Mouse (Mus musculus): ENCODE data around the gene Prcd. TPM values are rescaled to one million over a fixed set of nuclear protein-coding genes. Genes with fewer than 3 reads are reported as not detected.

Gene Prcd
- polyA plus RNA-seq, 1 experiment from 2014 or later: 1.9 TPM

- H3K4me1 ChIP-seq (ENCODE audit: control insufficient read depth, insufficient read depth, low read length): peaks cover 31% of the 10 kb centered on the region
- H3K27me3 ChIP-seq (replicated peaks; ENCODE audit: control insufficient read depth, insufficient read depth, low read length): 0 out of 2 replicates have a peak, but pooled peaks cover 1% of the 10 kb centered on the region
- peak overlapping the region; percentile 86 for H3K27ac ChIP-seq (ENCODE audit: low read length)
- no peak for ATAC-seq
- WGBS: 85% methylated on average over 7 of the region's 7 CpGs
- H3K36me3 ChIP-seq (ENCODE audit: control insufficient read depth, insufficient read depth, low read length): no peaks in the 10 kb centered on the region
- no peaks in the 10 kb centered on the region for H3K9me3 ChIP-seq (ENCODE audit: control insufficient read depth, low read length)
- H3K4me3 ChIP-seq (ENCODE audit: low read length): no peak overlapping the region
- no peak overlapping the region for H3K4me2 ChIP-seq (ENCODE audit: low read depth, low read length)
- no peak overlapping the region; the same call in 1 of the 2 replicates for H3K9ac ChIP-seq (ENCODE audit: low read depth, low read length)
Measured at GRCm38 (mm10) chr11:116646771-116647170, 6.6 kb upstream of the Prcd start.

- Histone ChIP-seq H3K27ac (ENCODE audit: low read length) (peak overlapping the region; percentile 88), H3K9ac (ENCODE audit: low read depth, low read length) (peak overlapping the region; percentile 44; the same call in 1 of the 2 replicates)
Measured at GRCm38 (mm10) chr11:116647340-116647991, 5.9 kb upstream of the Prcd start.

GRCm38 (mm10) chr11:116648213-116648921 is 5.0 kb upstream of the Prcd start:
- 52% methylated on average over 18 of the region's 18 CpGs for WGBS

More at GRCm38 (mm10) chr11:116647340-116647991, 5.9 kb upstream of the Prcd start:
- Histone ChIP-seq H3K9me3 (ENCODE audit: control insufficient read depth, low read length) (no peaks in the 10 kb centered on the region), H3K27me3 (replicated peaks; ENCODE audit: control insufficient read depth, insufficient read depth, low read length) (peaks cover 5% of the 10 kb centered on the region; the same call in 1 of the 2 replicates), H3K36me3 (ENCODE audit: control insufficient read depth, insufficient read depth, low read length) (no peaks in the 10 kb centered on the region), H3K4me3 (ENCODE audit: low read length) (no peak overlapping the region), H3K4me1 (ENCODE audit: control insufficient read depth, insufficient read depth, low read length) (peaks cover 31% of the 10 kb centered on the region), H3K4me2 (ENCODE audit: low read depth, low read length) (0 out of 2 replicates have a peak overlapping the region, but pooled peaks have one; percentile 5)
- peak; percentile 39; the same call in 1 of the 2 replicates for ATAC-seq
- WGBS: 47% methylated on average over 11 of the region's 11 CpGs

DNA sequence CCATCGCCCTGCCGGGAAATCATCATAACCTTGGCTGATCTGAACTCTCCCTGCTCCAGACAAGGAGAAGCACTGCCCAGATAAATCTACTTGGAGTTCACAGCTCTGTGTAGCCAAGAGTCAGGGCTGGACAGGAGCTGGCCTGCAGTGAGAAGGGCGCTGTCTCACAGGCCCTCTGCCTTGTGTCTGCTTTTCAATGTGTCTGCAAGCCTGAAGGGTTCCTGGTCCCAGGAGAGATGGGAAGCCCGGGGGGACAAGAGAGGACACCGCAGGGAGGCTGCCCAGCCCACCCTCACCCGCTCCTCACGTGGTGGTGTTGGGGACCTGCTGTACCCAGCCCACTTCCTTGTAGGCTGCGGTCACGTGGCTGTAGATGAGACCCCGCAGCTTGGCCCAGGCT is 4.4 kb upstream of the Prcd start:
- no peak for ATAC-seq
- Histone ChIP-seq H3K4me3 (ENCODE audit: low read length) (no peak overlapping the region), H3K4me2 (ENCODE audit: low read depth, low read length) (no peak overlapping the region), H3K9ac (ENCODE audit: low read depth, low read length) (0 out of 2 replicates have a peak overlapping the region, but pooled peaks have one; percentile 12), H3K9me3 (ENCODE audit: control insufficient read depth, low read length) (no peaks in the 10 kb centered on the region), H3K4me1 (ENCODE audit: control insufficient read depth, insufficient read depth, low read length) (peaks cover 32% of the 10 kb centered on the region), H3K27ac (ENCODE audit: low read length) (peak overlapping the region; percentile 88), H3K27me3 (replicated peaks; ENCODE audit: control insufficient read depth, insufficient read depth, low read length) (peaks cover 13% of the 10 kb centered on the region; the same call in 1 of the 2 replicates), H3K36me3 (ENCODE audit: control insufficient read depth, insufficient read depth, low read length) (no peaks in the 10 kb centered on the region)
- 68% methylated on average over 10 of the region's 10 CpGs for WGBS

More at GRCm38 (mm10) chr11:116648213-116648921, 5.0 kb upstream of the Prcd start:
- H3K36me3 ChIP-seq (ENCODE audit: control insufficient read depth, insufficient read depth, low read length): no peaks in the 10 kb centered on the region
- H3K4me1 ChIP-seq (ENCODE audit: control insufficient read depth, insufficient read depth, low read length): peaks cover 32% of the 10 kb centered on the region
- ATAC-seq: peak; percentile 22
- no peaks in the 10 kb centered on the region for H3K9me3 ChIP-seq (ENCODE audit: control insufficient read depth, low read length)
- H3K4me2 ChIP-seq (ENCODE audit: low read depth, low read length): no peak overlapping the region
- H3K27ac ChIP-seq (ENCODE audit: low read length): peak overlapping the region; percentile 88
- H3K4me3 ChIP-seq (ENCODE audit: low read length): no peak overlapping the region
- peaks cover 13% of the 10 kb centered on the region; the same call in 1 of the 2 replicates for H3K27me3 ChIP-seq (replicated peaks; ENCODE audit: control insufficient read depth, insufficient read depth, low read length)
- peak overlapping the region; percentile 43; the same call in 1 of the 2 replicates for H3K9ac ChIP-seq (ENCODE audit: low read depth, low read length)

DNA sequence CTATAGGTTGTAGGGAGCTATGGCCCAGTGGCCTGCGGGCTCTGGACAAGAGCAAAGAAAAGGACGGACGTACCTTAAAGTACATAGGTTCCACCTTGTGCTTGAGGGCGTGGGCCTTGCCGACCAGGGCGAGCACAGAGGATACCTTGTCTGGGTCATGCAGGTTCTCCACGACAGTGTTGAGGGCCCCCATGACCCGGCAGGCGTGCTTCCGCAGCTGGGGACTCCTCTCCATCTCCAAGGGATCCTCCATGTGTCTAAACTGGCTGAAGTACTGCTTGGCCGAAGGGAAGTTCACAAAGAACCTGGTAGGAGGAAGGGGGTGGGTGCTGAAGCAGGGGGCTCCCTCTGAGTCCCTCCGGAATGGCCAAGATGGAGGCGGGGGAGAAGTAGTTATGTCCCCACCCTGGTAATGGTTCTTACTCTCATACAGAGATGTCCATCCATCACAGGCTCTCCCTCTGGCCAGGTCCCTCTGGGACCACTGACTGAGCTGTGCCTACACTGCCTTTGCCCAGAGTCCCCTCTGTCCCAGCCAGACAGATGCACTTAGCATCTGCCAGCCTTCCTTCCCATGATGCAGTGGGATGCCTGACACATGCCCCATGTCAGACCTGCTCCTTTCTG is 3.5 kb upstream of the Prcd start:
- H3K27ac ChIP-seq (ENCODE audit: low read length): no peak overlapping the region
- no peak for ATAC-seq
- H3K4me3 ChIP-seq (ENCODE audit: low read length): no peak overlapping the region
- no peak overlapping the region for H3K9ac ChIP-seq (ENCODE audit: low read depth, low read length)
- H3K9me3 ChIP-seq (ENCODE audit: control insufficient read depth, low read length): no peaks in the 10 kb centered on the region
- H3K4me1 ChIP-seq (ENCODE audit: control insufficient read depth, insufficient read depth, low read length): peaks cover 32% of the 10 kb centered on the region
- H3K4me2 ChIP-seq (ENCODE audit: low read depth, low read length): no peak overlapping the region
- peaks cover 16% of the 10 kb centered on the region; the same call in 1 of the 2 replicates for H3K27me3 ChIP-seq (replicated peaks; ENCODE audit: control insufficient read depth, insufficient read depth, low read length)
- no peaks in the 10 kb centered on the region for H3K36me3 ChIP-seq (ENCODE audit: control insufficient read depth, insufficient read depth, low read length)
- 89% methylated on average over 13 of the region's 13 CpGs for WGBS

- ATAC-seq: no peak
- peaks cover 16% of the 10 kb centered on the region; the same call in 1 of the 2 replicates for H3K27me3 ChIP-seq (replicated peaks; ENCODE audit: control insufficient read depth, insufficient read depth, low read length)
- 88% methylated on average over 8 of the region's 8 CpGs for WGBS
- H3K4me2 ChIP-seq (ENCODE audit: low read depth, low read length): no peak overlapping the region
- H3K9ac ChIP-seq (ENCODE audit: low read depth, low read length): no peak overlapping the region
- no peak overlapping the region for H3K27ac ChIP-seq (ENCODE audit: low read length)
- H3K36me3 ChIP-seq (ENCODE audit: control insufficient read depth, insufficient read depth, low read length): no peaks in the 10 kb centered on the region
- H3K9me3 ChIP-seq (ENCODE audit: control insufficient read depth, low read length): no peaks in the 10 kb centered on the region
- H3K4me3 ChIP-seq (ENCODE audit: low read length): no peak overlapping the region
- H3K4me1 ChIP-seq (ENCODE audit: control insufficient read depth, insufficient read depth, low read length): peaks cover 32% of the 10 kb centered on the region
Measured at GRCm38 (mm10) chr11:116650811-116651210, 2.5 kb upstream of the Prcd start.

DNA sequence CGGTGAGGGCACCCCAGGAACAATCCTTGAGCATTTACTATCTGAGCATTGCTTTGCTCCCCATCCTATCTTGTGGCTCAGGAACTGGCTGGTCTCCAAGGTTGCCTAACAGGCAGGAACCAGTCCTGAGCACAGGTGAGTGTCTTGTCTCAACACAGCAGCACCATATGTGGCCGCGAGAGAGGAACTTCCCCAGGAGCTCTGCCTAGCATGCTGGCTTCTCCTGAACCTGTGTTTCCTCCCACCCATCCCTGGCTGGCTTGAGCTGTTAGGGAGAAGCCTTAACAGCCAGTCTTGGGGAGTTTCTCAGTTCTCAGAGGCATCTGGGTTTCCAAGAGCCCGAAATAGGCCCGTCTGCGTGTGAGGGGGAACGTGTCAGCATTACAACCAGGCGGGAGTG is 2.0 kb upstream of the Prcd start:
- Histone ChIP-seq H3K27me3 (replicated peaks; ENCODE audit: control insufficient read depth, insufficient read depth, low read length) (peaks cover 16% of the 10 kb centered on the region; the same call in 1 of the 2 replicates), H3K27ac (ENCODE audit: low read length) (no peak overlapping the region), H3K4me2 (ENCODE audit: low read depth, low read length) (no peak overlapping the region), H3K4me1 (ENCODE audit: control insufficient read depth, insufficient read depth, low read length) (peaks cover 32% of the 10 kb centered on the region), H3K9me3 (ENCODE audit: control insufficient read depth, low read length) (no peaks in the 10 kb centered on the region), H3K4me3 (ENCODE audit: low read length) (no peak overlapping the region), H3K36me3 (ENCODE audit: control insufficient read depth, insufficient read depth, low read length) (no peaks in the 10 kb centered on the region), H3K9ac (ENCODE audit: low read depth, low read length) (no peak overlapping the region)
- ATAC-seq: no peak
- WGBS: 83% methylated on average over 8 of the region's 8 CpGs

GRCm38 (mm10) chr11:116652330-116653098 is 820 bp upstream of the Prcd start:
- Histone ChIP-seq H3K4me2 (ENCODE audit: low read depth, low read length) (peak overlapping the region; percentile 96), H3K27ac (ENCODE audit: low read length) (no peak overlapping the region), H3K4me3 (ENCODE audit: low read length) (peak overlapping the region; percentile 59), H3K36me3 (ENCODE audit: control insufficient read depth, insufficient read depth, low read length) (no peaks in the 10 kb centered on the region), H3K4me1 (ENCODE audit: control insufficient read depth, insufficient read depth, low read length) (peaks cover 31% of the 10 kb centered on the region), H3K27me3 (replicated peaks; ENCODE audit: control insufficient read depth, insufficient read depth, low read length) (peaks cover 16% of the 10 kb centered on the region; the same call in 1 of the 2 replicates), H3K9me3 (ENCODE audit: control insufficient read depth, low read length) (no peaks in the 10 kb centered on the region), H3K9ac (ENCODE audit: low read depth, low read length) (peak overlapping the region; percentile 76)
- no peak for ATAC-seq
- 66% methylated on average over 25 of the region's 25 CpGs for WGBS
